Mouse (Mus musculus) limb, embryonic 13.5 days (tissue): ENCODE data around the gene Sap30bp. TPM values are rescaled to one million over a fixed set of nuclear protein-coding genes. Genes with fewer than 3 reads are reported as not detected.

Source experiments
- ATAC-seq: fragments of 200-750 bp; cut with Nextera tagmentation; 2 replicates; pipeline ENCODE4 v1.8.0; 2017; ENCODE audit warnings: low read depth, moderate number of reproducible peaks, moderate TSS enrichment; ENCODE audit not compliant: low FRiP score
- H3K27ac ChIP-seq: fragments of 300-500 bp; sonication (generic); 2 replicates; pipeline ENCODE4 v1.5.1; 2015; ENCODE audit warnings: inconsistent platforms, mild to moderate bottlenecking, moderate library complexity
- H3K27me3 ChIP-seq: fragments of 300-500 bp; sonication (generic); 2 replicates; pipeline ENCODE4 v1.6.1; 2015; ENCODE audit warnings: mild to moderate bottlenecking, inconsistent platforms
- H3K36me3 ChIP-seq: fragments of 300-500 bp; sonication (generic); 2 replicates; pipeline ENCODE4 v1.6.1; 2015; ENCODE audit warnings: inconsistent platforms, mild to moderate bottlenecking, moderate library complexity
- H3K4me1 ChIP-seq: fragments of 300-500 bp; sonication (generic); 2 replicates; pipeline ENCODE4 v1.6.1; 2015; ENCODE audit warnings: inconsistent platforms
- H3K4me2 ChIP-seq: fragments of 300-500 bp; sonication (generic); replicated peaks from 2 replicates; pipeline ENCODE4 v1.6.1; 2015; ENCODE audit warnings: inconsistent platforms, mild to moderate bottlenecking, moderate library complexity
- H3K4me3 ChIP-seq: fragments of 300-500 bp; sonication (generic); 2 replicates; pipeline ENCODE4 v1.5.1; 2015; ENCODE audit warnings: moderate library complexity, mild to moderate bottlenecking, inconsistent platforms
- H3K9ac ChIP-seq: fragments of 300-500 bp; sonication (generic); 2 replicates; pipeline ENCODE4 v1.6.1; 2015; ENCODE audit warnings: mild to moderate bottlenecking, inconsistent platforms
- H3K9me3 ChIP-seq: fragments of 300-500 bp; sonication (generic); 2 replicates; pipeline ENCODE4 v1.6.1; 2016; ENCODE audit warnings: inconsistent platforms
- WGBS: fragments of 180-500 bp; shearing (Covaris S2); methylation state at CpG from one replicate; pipeline ENCODE4 v1.1.7; 2015; 5-methylcytosine and 5-hydroxymethylcytosine counted together
- polyA plus RNA-seq: library from polyadenylated mRNA; unstranded; fragments of >200 nt; fragmentation: Nextera tagmentation; extraction: Ambion mirVana; gene quantifications from 2 replicates; pipeline ENCODE4 v1.2.1, GENCODE M21; 2015

Sap30bp gene
- polyA plus RNA-seq, 1 experiment from 2014 or later = 44.2 TPM

DNA sequence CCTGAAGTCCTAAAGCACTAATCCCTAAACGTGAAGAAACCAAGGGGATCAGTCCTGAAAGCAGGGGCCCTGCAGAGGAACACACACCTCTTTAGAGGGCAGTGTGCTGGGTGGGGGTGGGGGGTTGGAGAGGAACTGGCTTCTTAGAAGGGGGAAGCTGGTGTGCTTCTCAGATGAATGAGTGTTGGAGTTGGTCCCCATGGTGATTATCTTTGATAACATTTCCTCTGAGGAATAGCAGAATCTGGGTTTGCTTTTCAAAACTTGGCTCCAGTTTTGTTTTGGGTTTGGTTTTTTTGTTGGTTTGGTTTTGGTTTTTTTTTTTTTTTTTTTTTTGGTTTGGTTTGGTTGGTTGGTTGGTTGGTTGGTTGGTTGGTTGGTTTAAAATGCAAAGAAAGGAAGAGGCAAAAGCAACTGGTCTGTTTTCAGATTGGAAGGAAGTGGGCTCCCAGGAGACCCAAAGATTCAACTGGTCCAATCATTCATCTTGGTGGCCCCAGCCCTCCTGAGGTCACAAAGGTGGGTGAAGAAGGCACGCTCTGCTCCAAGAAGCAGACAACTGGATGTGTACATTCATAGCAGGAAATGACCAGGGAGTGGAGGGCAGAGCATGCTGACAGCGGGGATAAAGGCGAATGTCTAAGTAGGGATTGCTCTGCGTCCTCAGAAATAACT, 35.8 kb downstream of the Sap30bp start:
- Histone ChIP-seq H3K27ac (no peak overlapping the region), H3K4me3 (no peak overlapping the region), H3K9ac (no peak overlapping the region), H3K4me2 (no peak overlapping the region), H3K36me3 (peaks cover 34% of the 10 kb centered on the region), H3K9me3 (no peaks in the 10 kb centered on the region), H3K4me1 (no peaks in the 10 kb centered on the region), H3K27me3 (peaks cover 10% of the 10 kb centered on the region)
- no peak for ATAC-seq
- WGBS = 72% methylated on average over 5 of the region's 5 CpGs

DNA sequence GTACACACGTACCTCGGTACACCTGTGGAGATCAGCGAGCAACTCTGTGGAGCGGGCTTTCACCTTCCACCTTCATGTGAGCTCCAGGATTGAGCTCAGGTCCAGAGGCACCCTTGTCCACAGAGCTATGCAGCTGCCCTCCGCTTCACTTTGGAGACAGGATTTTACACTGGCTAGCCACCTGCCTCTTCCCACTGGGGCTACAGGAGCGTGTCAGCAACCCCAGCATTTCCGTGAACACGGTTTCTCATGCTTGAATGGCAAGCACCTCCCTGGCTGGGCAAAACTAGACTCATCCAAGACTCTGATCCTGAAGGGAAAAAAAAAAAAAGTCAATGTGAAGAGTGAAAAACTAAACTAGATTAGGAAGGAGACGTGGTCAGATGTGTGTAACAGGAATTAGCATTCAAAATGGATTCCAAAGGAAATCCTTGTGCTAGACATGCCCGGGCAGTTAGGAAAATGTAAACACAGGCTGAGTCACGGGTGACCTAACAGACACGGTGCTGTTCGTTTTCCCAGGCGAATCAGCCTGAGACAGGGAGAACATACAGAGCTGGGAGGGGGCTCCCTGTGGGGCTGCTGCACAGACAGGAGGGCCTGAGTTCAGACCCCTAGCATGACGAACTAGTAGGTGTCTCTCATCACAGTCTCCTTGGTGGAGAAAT, 37.1 kb downstream of the Sap30bp start:
- Histone ChIP-seq H3K27me3 (peaks cover 23% of the 10 kb centered on the region), H3K9ac (no peak overlapping the region), H3K27ac (no peak overlapping the region)

DNA sequence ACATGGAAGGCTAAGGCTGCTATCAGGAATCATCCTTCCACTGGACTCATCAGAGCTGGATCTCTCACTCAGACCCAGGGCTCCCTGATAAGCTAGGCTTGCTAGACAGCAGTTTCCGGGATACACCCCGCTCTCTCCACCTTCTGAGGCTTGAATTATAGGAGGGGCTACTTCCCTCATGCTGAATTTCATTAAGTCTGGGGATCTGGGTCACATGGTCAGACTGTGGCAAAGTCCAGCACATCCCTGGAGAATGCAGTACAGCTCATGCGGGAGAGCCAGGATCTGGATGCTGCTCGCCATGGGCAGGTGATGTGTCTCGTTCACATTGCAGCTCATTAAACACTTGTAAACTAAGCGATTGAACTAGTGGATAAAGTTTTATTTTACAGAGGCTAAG, 37.9 kb downstream of the Sap30bp start:
- Histone ChIP-seq H3K9ac (no peak overlapping the region), H3K4me3 (no peak overlapping the region), H3K27me3 (peaks cover 32% of the 10 kb centered on the region), H3K36me3 (peaks cover 12% of the 10 kb centered on the region), H3K4me1 (peaks cover 12% of the 10 kb centered on the region), H3K4me2 (no peak overlapping the region), H3K27ac (no peak overlapping the region), H3K9me3 (no peaks in the 10 kb centered on the region)
- WGBS = 59% methylated on average over 6 of the region's 6 CpGs
- no peak for ATAC-seq

More for the DNA sequence above, 37.1 kb downstream of the Sap30bp start:
- no peak overlapping the region for H3K4me3 ChIP-seq
- H3K4me1 ChIP-seq = peaks cover 11% of the 10 kb centered on the region
- H3K36me3 ChIP-seq = peaks cover 21% of the 10 kb centered on the region
- no peaks in the 10 kb centered on the region for H3K9me3 ChIP-seq
- ATAC-seq = no peak
- 67% methylated on average over 15 of the region's 15 CpGs for WGBS
- no peak overlapping the region for H3K4me2 ChIP-seq

DNA sequence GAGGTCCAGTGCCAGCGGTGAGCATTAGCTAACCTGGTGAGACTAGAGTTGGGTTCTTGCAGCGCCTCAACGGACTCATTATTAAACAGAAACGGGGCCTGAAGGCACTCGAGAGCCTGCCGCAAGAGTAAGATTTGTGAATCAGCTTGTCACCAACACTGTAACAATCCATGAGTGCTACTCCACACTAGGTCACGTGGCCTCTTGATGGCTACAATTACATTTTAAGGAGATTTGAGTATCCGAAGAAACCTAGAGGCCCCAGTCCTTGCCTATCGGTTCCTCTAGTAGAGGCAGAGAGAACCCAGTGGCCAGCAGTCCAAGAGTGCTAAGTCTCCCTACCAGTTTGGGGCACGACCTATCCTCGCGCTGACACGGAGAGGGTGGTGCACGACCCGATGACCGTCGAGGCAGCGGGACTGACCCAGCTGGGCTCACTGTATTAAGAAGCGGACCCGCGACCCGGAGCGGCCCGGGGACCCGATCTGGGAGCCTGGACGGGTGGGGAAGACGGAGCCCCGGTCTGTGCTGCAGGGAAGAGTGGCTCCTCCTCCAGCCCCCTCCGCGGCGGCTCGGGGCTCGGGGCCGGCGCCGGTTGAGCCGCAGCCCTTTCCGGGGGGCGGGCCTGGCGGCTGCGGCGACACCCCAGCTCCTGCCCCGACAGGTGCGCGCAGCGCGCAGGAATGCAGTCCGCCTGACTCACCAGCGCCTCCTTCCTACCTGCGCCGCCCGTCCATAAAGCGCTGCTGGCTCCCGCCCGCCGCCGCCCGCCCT, 41.4 kb downstream of the Sap30bp start, which contains the start of gene Itgb4:
Itgb4 (plus strand) TSS at position 401 of the 774 bp plus-strand sequence.
- H3K27ac ChIP-seq = no peak within 1 kb of the TSS; the same call in 1 of the 2 replicates
- H3K4me1 ChIP-seq = peaks cover 12% of the 10 kb centered on the region
- no peaks in the 10 kb centered on the region for H3K36me3 ChIP-seq
- H3K9ac ChIP-seq = peak within 1 kb of the TSS; percentile 59
- peak within 1 kb of the TSS; percentile 72 for H3K4me2 ChIP-seq
- H3K27me3 ChIP-seq = peaks cover 61% of the 10 kb centered on the region
- H3K9me3 ChIP-seq = no peaks in the 10 kb centered on the region
- 10% methylated on average over 49 of the region's 58 CpGs for WGBS
- H3K4me3 ChIP-seq = peak within 1 kb of the TSS; percentile 48
- ATAC-seq = peak; percentile 40; the same call in 1 of the 2 replicates

DNA sequence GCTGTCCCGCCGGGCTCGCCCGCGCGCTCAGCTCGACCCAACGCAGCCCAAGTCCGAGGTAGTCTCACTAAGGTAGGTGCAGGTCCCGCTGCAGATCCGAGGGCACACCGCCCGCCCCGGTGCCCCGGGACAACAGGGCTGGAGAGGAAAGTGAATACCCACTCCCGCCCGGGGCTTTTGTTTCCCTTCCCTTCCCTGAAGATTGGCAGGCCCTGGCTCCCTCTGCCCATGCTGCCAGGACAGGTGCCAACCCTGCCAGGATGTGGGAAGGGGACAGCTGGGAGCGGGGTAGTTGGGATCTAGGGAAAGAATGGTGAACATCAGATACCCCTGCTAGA, 42.0 kb downstream of the Sap30bp start:
- Histone ChIP-seq H3K9me3 (no peaks in the 10 kb centered on the region), H3K36me3 (no peaks in the 10 kb centered on the region), H3K4me3 (peak overlapping the region; percentile 48), H3K4me2 (peak overlapping the region; percentile 72), H3K9ac (peak overlapping the region; percentile 59), H3K27me3 (peaks cover 61% of the 10 kb centered on the region), H3K4me1 (peaks cover 12% of the 10 kb centered on the region), H3K27ac (no peak overlapping the region)
- 3% methylated on average over 18 of the region's 18 CpGs for WGBS
- ATAC-seq = no peak

DNA sequence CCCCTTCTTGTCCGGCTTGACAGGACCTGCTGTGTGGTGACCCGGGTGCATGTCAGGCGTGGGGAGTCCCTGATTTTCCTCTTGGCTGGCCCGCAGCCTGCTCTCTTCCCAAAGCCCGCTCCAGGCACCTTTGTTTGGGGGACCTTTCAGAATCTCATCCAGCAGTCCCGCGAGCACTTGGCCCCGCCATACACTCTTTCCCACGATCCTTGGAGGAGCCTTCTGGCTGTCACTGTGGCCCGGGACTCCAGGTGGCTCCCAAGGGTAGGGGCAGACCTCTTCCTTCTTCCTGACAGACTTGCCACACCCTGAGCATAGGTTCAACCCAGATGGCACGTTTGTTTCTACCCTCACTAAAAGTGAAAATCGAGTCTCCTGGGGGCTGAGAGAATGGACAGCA, 42.5 kb downstream of the Sap30bp start:
- Histone ChIP-seq H3K27ac (no peak overlapping the region), H3K27me3 (peaks cover 61% of the 10 kb centered on the region), H3K4me3 (peak overlapping the region; percentile 48), H3K9me3 (no peaks in the 10 kb centered on the region), H3K9ac (no peak overlapping the region), H3K4me2 (peak overlapping the region; percentile 72), H3K4me1 (peaks cover 12% of the 10 kb centered on the region), H3K36me3 (no peaks in the 10 kb centered on the region)
- WGBS = 37% methylated on average over 12 of the region's 12 CpGs
- no peak for ATAC-seq

DNA sequence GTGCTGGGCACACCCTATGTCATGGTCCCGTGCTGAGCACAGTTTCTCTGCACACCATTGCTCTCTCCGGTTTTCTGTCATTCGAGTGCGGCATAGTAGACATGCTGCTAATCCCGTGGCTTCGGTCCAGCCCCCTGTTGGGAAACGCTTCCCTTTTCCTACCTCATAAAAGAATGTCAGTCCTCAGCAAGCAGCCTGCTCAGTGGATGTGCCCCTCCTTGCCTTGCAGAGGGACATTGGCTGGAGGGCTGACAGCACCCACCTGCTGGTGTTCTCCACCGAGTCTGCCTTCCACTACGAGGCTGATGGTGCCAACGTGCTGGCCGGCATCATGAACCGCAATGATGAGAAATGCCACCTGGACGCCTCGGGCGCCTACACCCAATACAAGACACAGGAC, 49.4 kb downstream of the Sap30bp start:
- Histone ChIP-seq H3K27me3 (peaks cover 19% of the 10 kb centered on the region), H3K9me3 (no peaks in the 10 kb centered on the region), H3K9ac (no peak overlapping the region), H3K4me2 (no peak overlapping the region), H3K4me3 (no peak overlapping the region), H3K4me1 (no peaks in the 10 kb centered on the region), H3K36me3 (no peaks in the 10 kb centered on the region), H3K27ac (no peak overlapping the region)
- ATAC-seq = no peak
- WGBS = 88% methylated on average over 15 of the region's 15 CpGs

DNA sequence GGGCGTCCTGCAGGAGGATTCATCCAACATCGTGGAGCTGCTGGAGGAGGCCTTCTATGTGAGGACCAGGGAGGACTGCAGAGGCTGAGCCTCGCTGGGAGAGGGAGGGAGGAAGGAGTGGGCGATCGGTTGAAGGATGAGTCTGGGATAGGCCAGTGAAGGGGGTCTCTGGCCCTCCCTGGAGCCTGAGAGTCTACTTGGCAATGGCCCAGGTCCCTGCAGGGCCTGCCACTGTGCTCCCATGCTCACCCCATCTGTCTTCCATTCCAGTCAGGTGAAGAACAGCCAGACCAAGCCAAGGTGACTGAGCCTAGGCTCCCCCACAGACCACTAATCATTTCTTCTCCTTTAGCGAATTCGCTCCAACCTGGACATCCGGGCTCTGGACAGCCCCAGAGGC, 50.2 kb downstream of the Sap30bp start:
- no peak overlapping the region for H3K4me3 ChIP-seq
- no peaks in the 10 kb centered on the region for H3K9me3 ChIP-seq
- no peaks in the 10 kb centered on the region for H3K36me3 ChIP-seq
- no peaks in the 10 kb centered on the region for H3K4me1 ChIP-seq
- 85% methylated on average over 8 of the region's 8 CpGs for WGBS
- H3K9ac ChIP-seq = no peak overlapping the region
- ATAC-seq = no peak
- H3K4me2 ChIP-seq = no peak overlapping the region
- no peak overlapping the region for H3K27ac ChIP-seq
- peaks cover 15% of the 10 kb centered on the region for H3K27me3 ChIP-seq

DNA sequence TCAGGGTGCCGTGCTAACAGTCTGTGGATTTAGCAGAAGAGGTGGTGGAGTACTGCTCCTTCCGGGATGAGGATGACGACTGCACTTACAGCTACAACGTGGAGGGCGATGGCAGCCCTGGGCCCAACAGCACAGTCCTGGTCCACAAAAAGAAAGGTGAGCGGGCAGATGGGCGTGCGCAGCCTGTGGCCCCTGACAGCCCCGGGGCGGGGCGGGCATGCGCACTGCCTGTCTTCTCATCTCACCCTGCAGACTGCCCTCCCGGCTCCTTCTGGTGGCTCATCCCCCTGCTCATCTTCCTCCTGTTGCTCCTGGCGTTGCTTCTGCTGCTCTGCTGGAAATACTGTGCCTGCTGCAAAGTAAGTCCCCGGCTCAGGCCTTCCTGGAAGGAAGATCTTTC, 56.6 kb downstream of the Sap30bp start:
- H3K9ac ChIP-seq = no peak overlapping the region
- no peak for ATAC-seq
- peaks cover 30% of the 10 kb centered on the region for H3K27me3 ChIP-seq
- WGBS = 25% methylated on average over 15 of the region's 15 CpGs
- peak overlapping the region; percentile 39 for H3K4me2 ChIP-seq
- no peaks in the 10 kb centered on the region for H3K9me3 ChIP-seq
- no peaks in the 10 kb centered on the region for H3K4me1 ChIP-seq
- H3K4me3 ChIP-seq = peak overlapping the region; percentile 15; the same call in 1 of the 2 replicates
- no peak overlapping the region for H3K27ac ChIP-seq
- H3K36me3 ChIP-seq = no peaks in the 10 kb centered on the region

DNA sequence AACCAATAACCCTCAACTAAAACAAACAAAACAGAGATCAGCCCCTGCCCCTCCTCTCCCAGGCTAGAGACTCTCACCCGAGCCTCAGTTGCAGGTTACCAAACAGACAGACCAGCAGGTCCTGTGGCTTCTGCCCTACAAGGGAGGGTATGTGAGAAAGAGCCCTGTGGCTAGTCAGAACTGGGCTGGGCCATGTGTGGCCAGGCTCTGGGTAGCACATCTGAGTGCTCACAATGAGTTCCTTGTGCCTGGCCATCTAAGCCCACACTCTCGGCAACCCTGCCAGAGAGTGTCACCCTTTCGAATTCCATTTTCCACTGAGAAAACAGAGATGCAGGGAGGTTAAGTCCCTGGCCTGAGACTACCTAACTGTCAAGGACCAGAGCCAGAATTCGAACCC, 59.0 kb downstream of the Sap30bp start:
- no peaks in the 10 kb centered on the region for H3K4me1 ChIP-seq
- 61% methylated on average over 4 of the region's 4 CpGs for WGBS
- no peaks in the 10 kb centered on the region for H3K36me3 ChIP-seq
- peaks cover 25% of the 10 kb centered on the region for H3K27me3 ChIP-seq
- H3K9me3 ChIP-seq = no peaks in the 10 kb centered on the region
- H3K4me2 ChIP-seq = no peak overlapping the region
- ATAC-seq = no peak
- H3K27ac ChIP-seq = no peak overlapping the region
- H3K9ac ChIP-seq = no peak overlapping the region
- H3K4me3 ChIP-seq = no peak overlapping the region

DNA sequence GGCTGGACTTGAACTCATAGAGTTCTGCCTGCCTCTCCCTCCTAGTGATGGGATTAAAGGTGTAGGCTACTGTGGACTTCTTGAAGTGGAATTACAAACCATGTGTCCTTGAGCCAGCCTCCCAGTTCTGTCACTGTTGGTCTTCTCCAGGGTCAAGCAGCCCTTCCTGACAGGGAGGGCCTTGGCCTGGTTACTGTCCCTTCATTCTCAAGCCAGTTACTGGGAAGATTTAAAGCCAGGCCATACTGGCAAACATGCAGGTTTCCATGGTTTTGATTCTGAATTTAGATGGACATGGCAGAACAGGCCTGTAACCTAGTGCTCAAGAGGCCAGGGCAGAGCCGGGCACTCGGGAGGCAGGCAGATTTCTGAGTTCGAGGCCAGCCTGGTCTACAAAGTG, 62.2 kb downstream of the Sap30bp start:
- WGBS = 88% methylated on average over 3 of the region's 3 CpGs
- Histone ChIP-seq H3K4me3 (no peak overlapping the region), H3K9ac (no peak overlapping the region), H3K27ac (no peak overlapping the region), H3K9me3 (no peaks in the 10 kb centered on the region), H3K27me3 (peaks cover 14% of the 10 kb centered on the region), H3K4me1 (0 out of 2 replicates have a peak, but pooled peaks cover 5% of the 10 kb centered on the region), H3K36me3 (no peaks in the 10 kb centered on the region), H3K4me2 (no peak overlapping the region)
- ATAC-seq = no peak

DNA sequence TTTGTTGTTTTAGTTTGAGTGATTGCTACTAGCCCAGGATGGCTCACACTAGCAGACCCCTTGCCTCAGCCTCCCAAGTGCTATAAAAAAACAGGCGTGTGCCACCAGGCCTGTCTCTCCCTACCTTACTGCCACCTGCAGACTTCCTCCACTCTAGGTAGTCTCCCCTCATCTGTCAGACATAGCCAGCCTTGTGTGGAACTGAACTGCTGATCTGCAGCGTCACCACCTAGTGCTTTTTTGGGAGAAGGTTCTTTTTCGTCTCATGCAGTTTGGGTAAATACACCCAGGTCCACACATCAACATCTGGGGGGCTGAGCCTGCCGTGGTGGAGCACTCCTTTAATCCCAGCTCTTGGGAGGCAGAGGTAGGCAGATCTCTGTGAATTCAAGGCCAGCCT, 64.0 kb downstream of the Sap30bp start:
- Histone ChIP-seq H3K27ac (no peak overlapping the region), H3K9me3 (no peaks in the 10 kb centered on the region), H3K4me2 (no peak overlapping the region), H3K4me3 (no peak overlapping the region), H3K36me3 (no peaks in the 10 kb centered on the region), H3K4me1 (0 out of 2 replicates have a peak, but pooled peaks cover 5% of the 10 kb centered on the region), H3K9ac (no peak overlapping the region), H3K27me3 (peaks cover 12% of the 10 kb centered on the region; the same call in 1 of the 2 replicates)
- 70% methylated on average over 4 of the region's 4 CpGs for WGBS
- no peak for ATAC-seq
